Mouse (Mus musculus): ENCODE measurements around the gene Pgm5. TPM values are rescaled to one million over a fixed set of nuclear protein-coding genes. Genes with fewer than 3 reads are reported as not detected.
A peak's percentile ranks its signal among the peaks of the same experiment; 100 is the strongest.

Gene Pgm5
- polyA plus RNA-seq, 1 experiment from 2014 or later = 6.5 TPM

GRCm38 (mm10) chr19:24730661-24731060, 131.0 kb downstream of the Pgm5 start:
- H3K4me2 ChIP-seq (replicated peaks) = no peak overlapping the region
- H3K27me3 ChIP-seq = no peaks in the 10 kb centered on the region
- H3K27ac ChIP-seq (replicated peaks) = no peak overlapping the region
- ATAC-seq (ENCODE audit: insufficient number of reproducible peaks, low FRiP score, low TSS enrichment, low read depth) = no peak
- 12% methylated on average over 5 of the region's 5 CpGs for WGBS
- no peak overlapping the region for H3K9ac ChIP-seq
- no peaks in the 10 kb centered on the region for H3K36me3 ChIP-seq
- peaks cover 16% of the 10 kb centered on the region for H3K4me1 ChIP-seq
- no peak overlapping the region for H3K4me3 ChIP-seq (replicated peaks)
- H3K9me3 ChIP-seq (replicated peaks) = no peaks in the 10 kb centered on the region

GRCm38 (mm10) chr19:24724362-24724761, 137.3 kb downstream of the Pgm5 start:
- Histone ChIP-seq H3K9me3 (replicated peaks) (no peaks in the 10 kb centered on the region), H3K36me3 (no peaks in the 10 kb centered on the region), H3K27me3 (no peaks in the 10 kb centered on the region), H3K4me1 (no peaks in the 10 kb centered on the region), H3K4me2 (replicated peaks) (no peak overlapping the region), H3K9ac (no peak overlapping the region), H3K27ac (replicated peaks) (no peak overlapping the region), H3K4me3 (replicated peaks) (no peak overlapping the region)
- 83% methylated on average over 10 of the region's 10 CpGs for WGBS
- ATAC-seq (ENCODE audit: insufficient number of reproducible peaks, low FRiP score, low TSS enrichment, low read depth) = no peak

- Histone ChIP-seq H3K27ac (replicated peaks) (no peak overlapping the region), H3K4me1 (peaks cover 9% of the 10 kb centered on the region; the same call in 1 of the 2 replicates), H3K9me3 (replicated peaks) (no peaks in the 10 kb centered on the region), H3K4me3 (replicated peaks) (no peak overlapping the region), H3K9ac (no peak overlapping the region), H3K4me2 (replicated peaks) (no peak overlapping the region), H3K36me3 (peaks cover 5% of the 10 kb centered on the region; the same call in 1 of the 2 replicates), H3K27me3 (no peaks in the 10 kb centered on the region)
- no peak for ATAC-seq (ENCODE audit: insufficient number of reproducible peaks, low FRiP score, low TSS enrichment, low read depth)
Measured at GRCm38 (mm10) chr19:24720448-24720847, 141.2 kb downstream of the Pgm5 start.

GRCm38 (mm10) chr19:24719504-24719903, 142.2 kb downstream of the Pgm5 start:
- Histone ChIP-seq H3K4me3 (replicated peaks) (no peak overlapping the region), H3K36me3 (peaks cover 5% of the 10 kb centered on the region; the same call in 1 of the 2 replicates), H3K9ac (no peak overlapping the region), H3K4me2 (replicated peaks) (no peak overlapping the region), H3K27ac (replicated peaks) (no peak overlapping the region), H3K4me1 (peaks cover 9% of the 10 kb centered on the region; the same call in 1 of the 2 replicates), H3K27me3 (no peaks in the 10 kb centered on the region), H3K9me3 (replicated peaks) (no peaks in the 10 kb centered on the region)
- WGBS = 53% methylated on average over 4 of the region's 4 CpGs
- ATAC-seq (ENCODE audit: insufficient number of reproducible peaks, low FRiP score, low TSS enrichment, low read depth) = peak; percentile 52; the same call in 1 of the 2 replicates

GRCm38 (mm10) chr19:24718021-24718420, 143.6 kb downstream of the Pgm5 start:
- Histone ChIP-seq H3K4me3 (replicated peaks) (no peak overlapping the region), H3K9ac (no peak overlapping the region), H3K9me3 (replicated peaks) (no peaks in the 10 kb centered on the region), H3K27ac (replicated peaks) (no peak overlapping the region), H3K4me1 (peaks cover 9% of the 10 kb centered on the region; the same call in 1 of the 2 replicates), H3K27me3 (no peaks in the 10 kb centered on the region), H3K36me3 (peaks cover 5% of the 10 kb centered on the region; the same call in 1 of the 2 replicates), H3K4me2 (replicated peaks) (no peak overlapping the region)
- 44% methylated on average over 1 of the region's 1 CpGs for WGBS
- ATAC-seq (ENCODE audit: insufficient number of reproducible peaks, low FRiP score, low TSS enrichment, low read depth) = no peak

- Histone ChIP-seq H3K4me3 (replicated peaks) (no peak overlapping the region), H3K27ac (replicated peaks) (peak overlapping the region; percentile 69; the same call in 1 of the 2 replicates), H3K36me3 (peaks cover 5% of the 10 kb centered on the region; the same call in 1 of the 2 replicates), H3K27me3 (no peaks in the 10 kb centered on the region), H3K4me2 (replicated peaks) (no peak overlapping the region), H3K9me3 (replicated peaks) (no peaks in the 10 kb centered on the region), H3K9ac (no peak overlapping the region), H3K4me1 (peaks cover 9% of the 10 kb centered on the region; the same call in 1 of the 2 replicates)
- ATAC-seq (ENCODE audit: insufficient number of reproducible peaks, low FRiP score, low TSS enrichment, low read depth) = peak; percentile 85
- WGBS = 38% methylated on average over 7 of the region's 7 CpGs
Measured at GRCm38 (mm10) chr19:24716303-24717097, 145.2 kb downstream of the Pgm5 start.

GRCm38 (mm10) chr19:24708032-24708431, 153.6 kb downstream of the Pgm5 start:
- no peaks in the 10 kb centered on the region for H3K4me1 ChIP-seq
- ATAC-seq (ENCODE audit: insufficient number of reproducible peaks, low FRiP score, low TSS enrichment, low read depth) = no peak
- H3K27ac ChIP-seq (replicated peaks) = no peak overlapping the region
- WGBS = 85% methylated on average over 7 of the region's 7 CpGs
- no peaks in the 10 kb centered on the region for H3K27me3 ChIP-seq
- no peak overlapping the region for H3K4me2 ChIP-seq (replicated peaks)
- no peaks in the 10 kb centered on the region for H3K36me3 ChIP-seq
- H3K4me3 ChIP-seq (replicated peaks) = no peak overlapping the region
- H3K9ac ChIP-seq = no peak overlapping the region
- H3K9me3 ChIP-seq (replicated peaks) = no peaks in the 10 kb centered on the region

- Histone ChIP-seq H3K36me3 (no peaks in the 10 kb centered on the region), H3K27me3 (no peaks in the 10 kb centered on the region), H3K4me1 (no peaks in the 10 kb centered on the region), H3K4me2 (replicated peaks) (no peak overlapping the region), H3K4me3 (replicated peaks) (no peak overlapping the region), H3K27ac (replicated peaks) (no peak overlapping the region), H3K9ac (no peak overlapping the region), H3K9me3 (replicated peaks) (no peaks in the 10 kb centered on the region)
- ATAC-seq (ENCODE audit: insufficient number of reproducible peaks, low FRiP score, low TSS enrichment, low read depth) = no peak
- WGBS = 78% methylated on average over 7 of the region's 7 CpGs
Measured at GRCm38 (mm10) chr19:24707071-24707906, 154.4 kb downstream of the Pgm5 start.

- 66% methylated on average over 1 of the region's 1 CpGs for WGBS
- H3K4me1 ChIP-seq = no peaks in the 10 kb centered on the region
Measured at GRCm38 (mm10) chr19:24705395-24705794, 156.3 kb downstream of the Pgm5 start.

GRCm38 (mm10) chr19:24704326-24704725, 157.3 kb downstream of the Pgm5 start:
- Histone ChIP-seq H3K9ac (no peak overlapping the region), H3K27ac (replicated peaks) (no peak overlapping the region), H3K4me3 (replicated peaks) (no peak overlapping the region), H3K9me3 (replicated peaks) (no peaks in the 10 kb centered on the region), H3K27me3 (no peaks in the 10 kb centered on the region), H3K4me1 (no peaks in the 10 kb centered on the region), H3K4me2 (replicated peaks) (no peak overlapping the region), H3K36me3 (no peaks in the 10 kb centered on the region)
- WGBS = 65% methylated on average over 2 of the region's 2 CpGs
- no peak for ATAC-seq (ENCODE audit: insufficient number of reproducible peaks, low FRiP score, low TSS enrichment, low read depth)

More at GRCm38 (mm10) chr19:24705395-24705794, 156.3 kb downstream of the Pgm5 start:
- Histone ChIP-seq H3K27ac (replicated peaks) (no peak overlapping the region), H3K4me2 (replicated peaks) (no peak overlapping the region), H3K9me3 (replicated peaks) (no peaks in the 10 kb centered on the region), H3K9ac (no peak overlapping the region), H3K27me3 (no peaks in the 10 kb centered on the region), H3K4me3 (replicated peaks) (no peak overlapping the region), H3K36me3 (no peaks in the 10 kb centered on the region)
- ATAC-seq (ENCODE audit: insufficient number of reproducible peaks, low FRiP score, low TSS enrichment, low read depth) = no peak

GRCm38 (mm10) chr19:24703680-24704079, 158.0 kb downstream of the Pgm5 start:
- no peaks in the 10 kb centered on the region for H3K27me3 ChIP-seq
- H3K9ac ChIP-seq = no peak overlapping the region
- H3K36me3 ChIP-seq = no peaks in the 10 kb centered on the region
- ATAC-seq (ENCODE audit: insufficient number of reproducible peaks, low FRiP score, low TSS enrichment, low read depth) = no peak
- H3K4me3 ChIP-seq (replicated peaks) = no peak overlapping the region
- no peaks in the 10 kb centered on the region for H3K9me3 ChIP-seq (replicated peaks)
- 51% methylated on average over 8 of the region's 8 CpGs for WGBS
- H3K4me2 ChIP-seq (replicated peaks) = no peak overlapping the region
- H3K27ac ChIP-seq (replicated peaks) = no peak overlapping the region
- no peaks in the 10 kb centered on the region for H3K4me1 ChIP-seq
